Mouse (Mus musculus) lung, embryonic 14.5 days (tissue): ENCODE measurements at regions not wholly inside any gene's neighbourhood (a gene's known extent, or its start where the extent isn't known, plus 50 kb on each side); places are given as distances from the start of the nearest gene placed in this dataset.
A peak's percentile ranks its signal among the peaks of the same experiment; 100 is the strongest.

Source experiments
- ATAC-seq: fragments of 200-750 bp; cut with Nextera tagmentation; 2 replicates; pipeline ENCODE4 v1.8.0; 2017; ENCODE audit warnings: mild to moderate bottlenecking, moderate TSS enrichment, moderate library complexity; ENCODE audit not compliant: insufficient read depth
- DNase-seq: peaks from one replicate; pipeline ENCODE4 v3.0.0-alpha.2; 2015
- H3K27ac ChIP-seq: fragments of 300-500 bp; sonication (generic); 2 replicates; pipeline ENCODE4 v1.5.1; 2014; ENCODE audit warnings: low read depth, mild to moderate bottlenecking, moderate library complexity
- H3K27me3 ChIP-seq: fragments of 300-500 bp; sonication (generic); 2 replicates; pipeline ENCODE4 v1.6.1; 2014; ENCODE audit warnings: low read length, control low read depth; ENCODE audit not compliant: insufficient read depth
- H3K36me3 ChIP-seq: fragments of 300-500 bp; sonication (generic); 2 replicates; pipeline ENCODE4 v1.6.1; 2014; ENCODE audit warnings: control low read depth; ENCODE audit not compliant: insufficient read depth
- H3K4me1 ChIP-seq: fragments of 300-500 bp; sonication (generic); 2 replicates; pipeline ENCODE4 v1.6.1; 2014; ENCODE audit warnings: antibody characterized with exemption, control low read depth; ENCODE audit not compliant: insufficient read depth
- H3K4me2 ChIP-seq: fragments of 300-500 bp; sonication (generic); 2 replicates; pipeline ENCODE4 v1.6.1; 2014; ENCODE audit warnings: mild to moderate bottlenecking
- H3K4me3 ChIP-seq: fragments of 300-500 bp; sonication (generic); 2 replicates; pipeline ENCODE4 v1.5.1; 2014; ENCODE audit warnings: low read depth, low read length
- H3K9ac ChIP-seq: fragments of 300-500 bp; sonication (generic); 2 replicates; pipeline ENCODE4 v1.6.1; 2014
- H3K9me3 ChIP-seq: fragments of 300-500 bp; sonication (generic); 2 replicates; pipeline ENCODE4 v1.6.1; 2016; ENCODE audit warnings: low read depth, low read length, control low read depth
- CTCF ChIP-seq: IDR thresholded peaks from 2 replicates; pipeline ENCODE4 v1.5.1; 2016; ENCODE audit warnings: antibody characterized with exemption, low read depth
- WGBS: fragments of 180-500 bp; shearing (Covaris S2); extraction: QIAGEN DNeasy Blood & Tissue Kit; methylation state at CpG from one replicate; pipeline ENCODE4 v1.1.7; 2014; 5-methylcytosine and 5-hydroxymethylcytosine counted together

DNA sequence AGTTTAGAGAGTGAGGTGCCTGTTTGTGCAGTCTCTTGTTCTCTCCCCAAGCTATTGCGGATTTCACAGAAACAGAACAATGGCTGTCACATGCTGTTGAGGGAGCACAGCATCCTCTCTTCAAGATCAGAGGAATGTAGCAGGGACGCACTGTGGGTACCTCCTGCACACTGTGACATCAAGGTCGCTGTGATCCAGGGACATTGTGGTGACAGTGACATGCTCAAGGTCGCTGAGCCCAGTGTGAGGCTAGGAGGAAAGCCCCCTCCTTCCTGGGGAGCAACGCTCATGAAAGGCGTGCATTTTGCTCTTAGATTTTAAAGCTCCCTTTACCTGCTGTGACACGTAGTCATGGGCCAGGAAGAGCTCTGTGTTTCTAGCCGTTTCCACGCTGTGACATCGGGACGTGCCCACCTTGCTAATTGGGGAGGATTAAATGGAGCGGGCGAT is 248.5 kb upstream of the Myt1l start:
- Histone ChIP-seq H3K9me3 (no peaks in the 10 kb centered on the region), H3K27me3 (no peaks in the 10 kb centered on the region), H3K4me3 (no peak overlapping the region), H3K9ac (0 out of 2 replicates have a peak overlapping the region, but pooled peaks have one; percentile 8), H3K36me3 (no peaks in the 10 kb centered on the region), H3K4me2 (peak overlapping the region; percentile 28), H3K4me1 (no peaks in the 10 kb centered on the region), H3K27ac (0 out of 2 replicates have a peak overlapping the region, but pooled peaks have one; percentile 8)
- no peak for TF ChIP-seq CTCF
- DNase-seq (no peak), ATAC-seq (peak; percentile 31; the same call in 1 of the 2 replicates)
- 9% methylated on average over 13 of the region's 13 CpGs for WGBS

DNA sequence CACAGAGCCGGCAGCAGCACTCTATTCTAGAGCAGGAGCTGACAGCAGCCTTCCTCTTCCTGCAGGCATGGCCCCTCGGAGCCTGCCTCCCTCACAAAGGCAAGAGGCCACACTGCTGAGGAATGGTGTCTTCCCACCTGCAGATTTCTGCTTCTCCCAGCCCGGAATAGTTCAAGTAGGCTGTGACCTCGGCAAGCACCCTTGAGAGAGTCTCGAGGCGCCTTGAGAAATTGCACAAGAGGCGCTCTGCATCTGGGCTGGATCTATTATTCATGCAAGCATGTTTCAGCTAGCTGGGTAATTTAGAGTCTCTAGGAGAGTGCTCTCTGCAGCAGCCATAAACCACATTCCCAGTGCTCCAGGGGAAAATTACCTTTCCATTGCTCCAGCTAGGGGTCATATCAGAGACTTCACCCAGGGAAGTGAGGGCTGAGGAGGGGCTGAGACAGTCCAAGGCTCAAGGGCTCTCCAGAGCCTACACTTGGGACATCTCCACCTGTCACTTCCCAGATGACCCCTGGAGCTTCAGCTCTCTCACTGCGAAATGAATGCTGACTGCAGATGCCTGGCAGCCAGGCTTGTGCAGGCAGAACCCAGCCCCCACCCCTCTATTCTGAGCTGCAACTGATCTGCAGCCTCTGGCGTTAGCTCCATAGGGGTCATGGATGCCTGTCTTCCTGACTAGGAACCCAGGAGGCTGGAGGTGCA is 247.9 kb upstream of the Myt1l start:
- Histone ChIP-seq H3K36me3 (no peaks in the 10 kb centered on the region), H3K4me2 (peak overlapping the region; percentile 28), H3K27me3 (no peaks in the 10 kb centered on the region), H3K9me3 (no peaks in the 10 kb centered on the region), H3K27ac (0 out of 2 replicates have a peak overlapping the region, but pooled peaks have one; percentile 8), H3K4me3 (no peak overlapping the region), H3K4me1 (no peaks in the 10 kb centered on the region), H3K9ac (0 out of 2 replicates have a peak overlapping the region, but pooled peaks have one; percentile 8)
- 4% methylated on average over 9 of the region's 9 CpGs for WGBS
- DNase-seq (peak; percentile 55), ATAC-seq (peak; percentile 47)
- TF ChIP-seq CTCF, result no peak

DNA sequence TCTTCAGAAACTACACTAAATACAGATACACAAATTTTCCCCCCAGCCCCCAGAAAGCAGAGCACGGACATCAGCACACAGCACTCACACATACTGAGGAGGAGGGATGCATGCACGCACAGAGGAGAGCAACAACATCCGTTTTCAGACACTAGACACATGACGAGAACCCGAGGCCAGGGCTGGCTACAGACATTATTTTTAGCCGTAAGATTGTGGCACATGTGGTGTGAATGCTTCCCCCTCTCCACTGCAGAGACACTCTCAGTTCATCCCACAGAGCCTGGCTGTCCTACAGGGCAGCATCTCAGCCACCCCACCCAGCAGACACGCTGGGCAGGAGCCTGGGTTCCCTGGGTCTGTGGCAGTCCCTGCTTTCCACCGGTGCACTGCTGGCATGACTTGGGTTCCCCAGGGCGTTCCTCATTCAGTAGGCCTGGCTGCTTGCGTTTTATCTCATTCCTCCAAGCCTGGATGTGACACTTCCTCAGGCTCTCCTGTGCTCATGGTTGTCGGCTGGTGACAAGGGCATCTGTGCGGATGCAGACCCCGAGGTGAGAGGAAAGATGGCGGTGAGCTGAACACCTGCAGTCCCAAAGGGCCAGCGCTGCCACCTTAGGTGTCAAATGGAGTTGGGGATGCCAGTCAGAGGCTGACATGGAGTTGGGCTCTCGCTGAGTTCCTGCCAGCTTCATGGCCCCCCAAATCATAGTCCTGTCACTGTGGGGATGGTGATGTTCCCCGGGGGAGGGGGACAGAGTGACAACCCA is 247.1 kb upstream of the Myt1l start:
- Histone ChIP-seq H3K4me2 (no peak overlapping the region), H3K36me3 (no peaks in the 10 kb centered on the region), H3K4me3 (no peak overlapping the region), H3K9ac (no peak overlapping the region), H3K4me1 (no peaks in the 10 kb centered on the region), H3K27me3 (no peaks in the 10 kb centered on the region), H3K27ac (no peak overlapping the region), H3K9me3 (no peaks in the 10 kb centered on the region)
- no peak for TF ChIP-seq CTCF
- ATAC-seq, result no peak
- WGBS, result 47% methylated on average over 17 of the region's 17 CpGs
- DNase-seq, result no peak

DNA sequence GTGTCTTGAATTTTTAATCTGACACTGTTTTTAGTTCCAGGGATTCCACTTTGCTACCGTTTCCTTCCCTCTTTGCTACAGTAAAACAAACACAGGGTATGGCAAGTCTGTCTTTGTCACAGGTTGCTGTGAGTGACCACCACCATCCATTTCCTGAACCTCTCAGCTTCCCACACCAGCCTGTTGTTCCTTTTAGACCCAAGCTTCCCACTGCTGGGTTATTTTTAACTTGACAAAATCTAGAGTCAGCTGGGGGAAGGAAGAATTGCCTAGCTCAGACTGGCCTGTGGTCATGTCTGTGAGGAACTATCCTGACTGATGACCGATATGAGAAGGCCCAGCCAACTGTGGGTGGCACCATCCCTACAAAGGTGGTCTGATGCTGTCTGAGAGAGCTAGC is 239.4 kb upstream of the Myt1l start:
- 55% methylated on average over 2 of the region's 2 CpGs for WGBS
- H3K4me3 ChIP-seq, result no peak overlapping the region

DNA sequence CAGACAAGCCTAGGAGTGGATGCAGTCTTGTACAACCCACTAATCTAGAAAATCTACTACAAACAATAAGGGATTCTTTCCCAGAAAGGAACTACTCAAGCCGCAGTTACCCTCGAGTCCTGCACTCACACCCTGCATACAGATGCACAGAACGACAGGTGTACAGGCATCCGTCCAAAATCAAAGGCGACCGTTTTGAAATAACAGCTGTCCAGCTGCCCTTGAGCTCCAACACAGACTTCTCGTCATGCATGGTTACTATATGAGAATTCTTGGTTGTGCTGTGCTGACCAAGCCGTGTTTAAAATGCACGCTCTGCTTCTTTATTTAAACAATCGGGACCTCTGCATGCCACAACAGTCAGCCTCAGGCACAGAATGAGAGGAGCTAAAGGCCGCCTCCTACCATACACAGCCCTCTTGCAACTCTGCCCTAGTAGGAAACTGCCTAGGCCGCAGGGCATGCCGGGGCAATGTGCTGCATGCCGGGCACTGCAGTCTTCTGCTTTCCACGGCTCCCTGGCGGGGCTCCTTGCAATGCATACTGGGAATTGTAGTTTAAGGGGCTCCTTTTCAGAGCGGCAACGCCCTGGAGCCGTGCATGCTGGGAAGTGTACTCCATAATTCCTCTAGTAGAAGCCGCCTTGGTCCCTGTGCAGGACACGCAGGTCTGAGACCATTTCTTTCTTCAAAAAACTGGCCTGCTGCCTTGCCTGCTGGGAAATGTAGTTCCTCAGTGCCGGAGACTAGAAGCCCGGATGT is 237.4 kb upstream of the Myt1l start:
- H3K36me3 ChIP-seq, result no peaks in the 10 kb centered on the region
- DNase-seq (peak; percentile 98), ATAC-seq (peak; percentile 100)
- H3K9me3 ChIP-seq, result no peaks in the 10 kb centered on the region
- H3K4me2 ChIP-seq, result peak overlapping the region; percentile 72
- H3K27ac ChIP-seq, result peak overlapping the region; percentile 44; the same call in 1 of the 2 replicates
- H3K4me3 ChIP-seq, result peak overlapping the region; percentile 32
- peaks cover 5% of the 10 kb centered on the region for H3K4me1 ChIP-seq
- 0 out of 2 replicates have a peak, but pooled peaks have one; percentile 6 for TF ChIP-seq CTCF
- peak overlapping the region; percentile 52 for H3K9ac ChIP-seq
- 6% methylated on average over 23 of the region's 23 CpGs for WGBS
- no peaks in the 10 kb centered on the region for H3K27me3 ChIP-seq

More for the DNA sequence above, 239.4 kb upstream of the Myt1l start:
- DNase-seq (no peak), ATAC-seq (no peak)
- Histone ChIP-seq H3K9me3 (no peaks in the 10 kb centered on the region), H3K4me1 (peaks cover 5% of the 10 kb centered on the region), H3K27ac (no peak overlapping the region), H3K36me3 (no peaks in the 10 kb centered on the region), H3K27me3 (no peaks in the 10 kb centered on the region), H3K4me2 (no peak overlapping the region), H3K9ac (no peak overlapping the region)
- TF ChIP-seq CTCF, result no peak

DNA sequence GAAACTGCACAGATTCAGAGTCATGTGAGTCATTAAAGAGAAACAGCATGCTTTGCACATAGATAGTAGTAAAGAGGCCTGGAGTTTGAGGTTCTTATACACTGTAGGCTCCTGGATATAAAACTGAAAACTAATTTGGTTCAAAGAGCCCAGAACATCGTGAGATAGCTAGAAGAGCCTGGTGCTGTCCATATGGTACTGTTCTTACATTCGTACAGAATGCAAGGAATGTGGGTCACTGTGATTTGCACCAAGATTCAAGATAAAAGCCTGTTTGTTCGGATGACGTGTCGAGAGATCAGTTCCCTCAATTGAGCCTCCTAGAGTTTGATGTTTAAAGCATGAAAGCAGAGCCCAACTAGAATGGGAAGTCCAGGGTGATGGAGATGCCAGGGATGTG is 230.2 kb upstream of the Myt1l start:
- Histone ChIP-seq H3K9ac (no peak overlapping the region), H3K27me3 (no peaks in the 10 kb centered on the region), H3K9me3 (no peaks in the 10 kb centered on the region), H3K27ac (no peak overlapping the region), H3K36me3 (no peaks in the 10 kb centered on the region), H3K4me3 (no peak overlapping the region), H3K4me1 (no peaks in the 10 kb centered on the region), H3K4me2 (no peak overlapping the region)
- WGBS, result 50% methylated on average over 5 of the region's 5 CpGs
- DNase-seq (no peak), ATAC-seq (no peak)
- no peak for TF ChIP-seq CTCF

DNA sequence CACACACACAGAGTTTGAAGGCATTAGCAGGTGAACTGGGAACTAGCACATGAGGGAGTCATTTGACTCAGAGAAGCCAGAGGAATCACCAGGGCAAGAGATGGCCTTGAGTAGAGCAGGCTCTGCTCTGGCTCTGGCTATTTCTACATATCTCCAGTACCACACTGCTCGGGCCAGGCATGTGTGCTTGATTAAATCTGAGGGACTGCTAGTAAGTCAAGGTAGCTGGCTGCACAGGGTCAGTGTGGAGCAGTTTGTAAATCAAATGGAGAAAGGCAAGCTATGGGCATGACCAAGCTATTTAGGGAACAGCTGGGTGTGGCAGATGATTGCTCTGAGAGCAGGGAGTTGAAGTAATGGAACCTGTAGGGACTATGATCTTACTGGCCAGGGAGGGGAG is 212.5 kb upstream of the Myt1l start:
- Histone ChIP-seq H3K9me3 (no peaks in the 10 kb centered on the region), H3K27ac (no peak overlapping the region), H3K4me1 (no peaks in the 10 kb centered on the region), H3K9ac (no peak overlapping the region), H3K27me3 (no peaks in the 10 kb centered on the region), H3K36me3 (no peaks in the 10 kb centered on the region), H3K4me2 (no peak overlapping the region), H3K4me3 (no peak overlapping the region)
- DNase-seq, result no peak
- TF ChIP-seq CTCF, result no peak
- no peak for ATAC-seq
- 67% methylated on average over 1 of the region's 1 CpGs for WGBS
